Mouse (Mus musculus) megakaryocyte-erythroid progenitor cell, adult 5-6 weeks (primary cell): Measurements from ENCODE around the gene Serpina1d. TPM values are rescaled to one million over a fixed set of nuclear protein-coding genes. Genes with fewer than 3 reads are reported as not detected.
"Not testable (repeated sequence)": the region's sequence is repeated elsewhere in the genome, so short reads cannot be mapped to it uniquely, and the experiment has no call there.

Experiments
- ATAC-seq: replicated peaks from 2 replicates; pipeline ENCODE4 v1.8.0; 2016; ENCODE audit warnings: mild to moderate bottlenecking, inconsistent platforms; ENCODE audit not compliant: severe bottlenecking, poor library complexity, low FRiP score, low TSS enrichment
- total RNA-seq, 2 experiments: library from RNA; stranded (forward) in 1 of 2; stranded (reverse) in 1 of 2; fragments of 200-1000, 215-1000 nt in 1 of 2; fragments of >200 nt in 1 of 2; fragmentation: Nextera tagmentation in 1 of 2; gene quantifications; 2 replicates each; pipeline ENCODE4 v1.2.3; 2014 to 2017

Gene Serpina1d
- total RNA-seq (2014; fragmentation: Nextera tagmentation) (not detected in 2 replicates), total RNA-seq (2017) (not detected in 2 replicates)

DNA sequence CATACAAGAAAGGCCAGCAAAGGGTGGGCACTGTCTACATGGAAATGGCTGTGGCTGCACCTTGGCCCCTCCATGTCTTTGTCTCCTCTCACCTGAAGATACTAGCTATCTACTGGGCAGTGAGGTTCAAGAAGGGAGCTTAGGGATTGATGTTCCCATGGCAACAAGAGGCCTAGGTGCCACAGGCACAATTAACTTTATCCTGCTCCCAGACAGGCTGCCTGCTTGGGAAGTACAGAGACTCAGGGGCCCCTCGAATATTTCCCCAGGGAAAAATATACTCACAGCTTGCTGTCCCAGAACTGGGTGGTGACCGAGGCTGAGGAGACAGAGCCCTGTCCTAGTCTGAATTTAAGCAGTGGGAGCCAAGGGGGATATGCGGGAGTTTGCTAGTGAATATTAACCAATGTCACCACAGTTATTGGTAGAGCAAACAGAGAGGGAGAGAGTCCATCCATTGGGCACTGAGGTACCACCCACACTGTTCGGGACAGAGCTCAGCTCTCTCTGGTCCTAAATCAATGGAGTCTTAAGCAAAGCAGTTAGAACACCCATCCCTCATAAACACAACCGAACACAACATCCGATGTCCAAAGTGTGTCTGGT lies at the start of gene Serpina1d:
TSS of gene Serpina1d (minus strand) at position 347 of the 606 bp plus-strand sequence.
- ATAC-seq, result not testable (repeated sequence)

DNA sequence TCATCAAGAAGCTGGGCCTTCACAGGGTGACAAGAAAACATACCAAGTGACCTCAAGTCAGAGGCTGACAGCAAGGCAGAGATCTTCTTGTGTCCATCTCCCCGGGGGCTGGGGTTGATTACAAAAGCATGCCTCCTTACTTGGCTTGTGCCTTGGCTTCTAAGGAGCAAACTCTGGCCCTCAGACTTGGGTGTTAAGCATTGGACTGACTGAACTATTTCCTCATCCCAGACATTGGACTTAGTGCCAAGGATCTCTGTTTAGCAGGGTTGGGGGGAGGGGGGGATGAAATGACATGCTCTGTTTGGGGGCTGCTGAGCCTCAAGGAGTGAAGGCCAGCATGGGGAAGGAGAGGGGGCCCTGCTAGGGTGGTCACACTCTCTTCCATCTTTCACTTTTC lies 2.8 kb downstream of the Serpina1d start:
- not testable (repeated sequence) for ATAC-seq

DNA sequence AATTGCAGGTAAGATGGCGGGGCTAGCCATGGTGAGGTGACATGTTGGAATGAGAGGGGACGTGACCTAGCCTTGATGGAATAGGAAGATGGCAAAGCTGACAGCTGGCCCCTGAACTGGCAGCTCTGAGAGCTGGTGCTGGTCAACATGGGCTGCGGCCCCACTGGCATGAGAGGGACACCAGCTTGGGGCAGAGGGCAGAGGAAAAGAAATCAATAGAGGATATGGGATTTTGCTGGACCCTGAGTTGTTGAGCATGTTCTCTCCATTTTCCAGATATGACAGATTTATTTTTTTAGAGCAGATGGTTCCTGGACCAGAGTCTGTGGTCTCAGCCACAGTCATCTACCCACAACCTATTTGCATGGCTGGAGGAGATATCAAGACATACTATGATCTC lies 10.3 kb downstream of the Serpina1d start:
- ATAC-seq, result not testable (repeated sequence)

DNA sequence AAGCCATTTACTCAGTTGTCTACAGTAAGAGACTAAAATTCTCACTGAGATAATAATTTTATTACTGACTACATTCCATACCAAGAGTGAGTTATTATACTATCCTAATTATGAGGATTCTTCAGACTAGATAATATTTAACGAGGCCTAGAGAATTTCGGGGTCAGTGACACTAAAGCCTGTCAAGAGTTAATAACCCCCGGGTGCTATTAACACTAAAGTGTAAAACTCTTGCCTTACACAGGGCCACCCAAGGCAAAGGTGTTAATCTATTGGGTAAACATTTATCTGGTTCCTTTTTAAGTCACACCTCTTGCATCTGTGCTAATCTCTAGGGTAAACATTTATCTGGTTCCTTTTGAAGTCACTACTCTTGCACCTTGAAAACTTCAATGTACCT lies 13.1 kb downstream of the Serpina1d start:
- not testable (repeated sequence) for ATAC-seq

DNA sequence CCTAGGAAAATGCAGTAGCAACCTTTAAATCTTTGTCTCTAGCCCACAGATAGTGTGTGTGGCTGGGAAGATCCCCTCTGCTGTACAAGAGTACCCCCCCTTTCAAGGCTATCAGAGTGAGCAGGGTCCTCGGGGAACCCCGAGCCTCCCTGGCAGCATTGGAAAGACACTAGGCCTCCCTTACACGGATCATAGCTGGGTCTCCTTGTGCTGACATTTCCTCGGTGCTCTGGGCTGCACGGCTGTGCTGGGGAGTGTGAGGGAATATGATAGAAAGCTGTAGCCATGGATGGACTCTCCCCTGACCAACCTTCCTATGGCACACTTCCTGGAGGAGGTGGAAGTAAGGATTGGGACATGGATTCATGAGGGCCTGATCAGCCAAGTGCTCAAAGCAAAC lies 27.4 kb downstream of the Serpina1d start:
- not testable (repeated sequence) for ATAC-seq

DNA sequence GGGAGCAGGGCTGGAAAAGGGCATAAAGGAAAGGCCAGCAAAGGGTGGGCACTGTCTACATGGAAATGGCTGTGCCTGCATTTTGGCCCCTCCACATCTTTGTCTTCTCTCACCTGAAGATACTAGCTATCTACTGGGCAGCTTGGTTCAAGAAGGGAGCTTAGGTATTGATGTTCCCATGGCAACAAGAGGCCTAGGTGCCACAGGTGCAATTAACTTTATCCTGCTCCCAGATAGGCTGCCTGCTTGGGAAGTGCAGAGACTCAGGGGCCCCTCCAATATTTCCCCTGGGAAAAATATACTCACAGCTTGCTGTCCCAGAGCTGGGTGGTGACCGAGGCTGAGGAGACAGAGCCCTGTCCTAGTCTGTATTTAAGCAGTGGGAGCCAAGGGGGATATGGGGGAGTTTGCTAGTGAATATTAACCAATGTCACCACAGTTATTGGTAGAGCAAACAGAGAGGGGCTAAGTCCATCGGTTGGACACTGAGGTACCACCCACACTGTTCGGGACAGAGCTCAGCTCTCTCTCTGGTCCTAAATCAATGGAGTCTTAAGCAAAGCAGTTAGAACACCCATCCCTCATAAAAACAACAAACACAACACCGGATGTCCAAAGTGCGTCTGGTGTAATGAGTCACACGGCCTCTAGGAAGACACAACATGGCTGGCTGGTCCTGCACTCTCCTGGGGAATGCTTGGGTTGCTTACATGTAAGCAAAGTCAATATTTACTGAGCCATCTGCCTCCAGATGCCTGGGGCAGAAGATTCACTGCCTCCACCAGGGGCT lies 35.4 kb downstream of the Serpina1d start:
- ATAC-seq, result not testable (repeated sequence)

DNA sequence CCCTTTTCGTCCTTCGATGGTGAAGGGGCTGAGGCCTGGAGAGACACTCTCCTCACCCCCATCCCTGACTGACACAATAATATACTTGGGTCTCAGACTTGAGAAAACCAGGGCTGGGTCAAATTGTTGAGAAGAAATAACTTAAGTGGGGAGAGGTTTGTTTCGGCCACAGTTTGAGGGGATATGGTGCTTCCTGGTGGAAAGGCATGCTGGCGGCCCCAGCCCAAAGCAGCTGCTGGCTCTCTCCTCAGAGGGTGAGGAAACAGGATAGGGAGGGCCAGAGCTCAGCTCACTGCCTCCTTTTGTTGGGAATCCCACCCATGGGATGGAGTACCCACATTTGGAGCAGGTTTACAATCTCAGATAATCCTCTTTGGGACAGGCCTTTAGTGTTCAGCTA lies 37.8 kb downstream of the Serpina1d start:
- ATAC-seq, result not testable (repeated sequence)

DNA sequence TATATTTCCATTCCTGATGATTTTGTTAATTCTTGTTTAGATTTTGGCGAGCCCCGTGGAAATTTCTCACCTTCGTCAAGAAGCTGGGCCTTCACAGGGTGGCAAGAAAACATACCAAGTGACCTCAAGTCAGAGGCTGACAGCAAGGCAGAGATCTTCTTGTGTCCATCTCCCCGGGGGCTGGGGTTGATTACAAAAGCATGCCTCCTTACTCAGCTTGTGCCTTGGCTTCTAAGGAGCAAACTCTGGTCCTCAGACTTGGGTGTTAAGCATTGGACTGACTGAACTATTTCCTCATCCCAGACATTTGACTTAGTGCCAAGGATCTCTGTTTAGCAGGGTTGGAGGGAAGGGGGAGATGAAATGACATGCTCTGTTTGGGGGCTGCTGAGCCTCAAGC lies 38.3 kb downstream of the Serpina1d start:
- ATAC-seq, result not testable (repeated sequence)

Other genes with a start within 250 kb of the Serpina1d start
- 0.50 TPM in 1 of 2 replicates, not detected in the other for gene Ppp4r4, start 241.3 kb downstream of the Serpina1d start, total RNA-seq (2014; fragmentation: Nextera tagmentation)
- 0.27 TPM in 1 of 2 replicates, not detected in the other for gene Ppp4r4, start 241.3 kb downstream of the Serpina1d start, total RNA-seq (2017)
- not detected in 2 replicates for gene Serpina10, start 142.1 kb downstream of the Serpina1d start, total RNA-seq (2014; fragmentation: Nextera tagmentation)
- not detected in 2 replicates for gene Serpina10, start 142.1 kb downstream of the Serpina1d start, total RNA-seq (2017)
- not detected in 2 replicates for gene Serpina6, start 116.4 kb downstream of the Serpina1d start, total RNA-seq (2014; fragmentation: Nextera tagmentation)
- gene Serpina6, start 116.4 kb downstream of the Serpina1d start, total RNA-seq (2017), result not detected in 2 replicates
- gene Serpina16, start 97.5 kb downstream of the Serpina1d start, total RNA-seq (2014; fragmentation: Nextera tagmentation), result not detected in 2 replicates
- not detected in 2 replicates for gene Serpina16, start 97.5 kb downstream of the Serpina1d start, total RNA-seq (2017)
- gene Serpina1f, start 78.1 kb downstream of the Serpina1d start, total RNA-seq (2014; fragmentation: Nextera tagmentation), result not detected in 2 replicates
- gene Serpina1f, start 78.1 kb downstream of the Serpina1d start, total RNA-seq (2017), result not detected in 2 replicates
- not detected in 2 replicates for gene Serpina1b, start 56.8 kb upstream of the Serpina1d start, total RNA-seq (2014; fragmentation: Nextera tagmentation)
- gene Serpina1b, start 56.8 kb upstream of the Serpina1d start, total RNA-seq (2017), result not detected in 2 replicates
- not detected in 2 replicates for gene Serpina1a, start 90.0 kb upstream of the Serpina1d start, total RNA-seq (2014; fragmentation: Nextera tagmentation)
- gene Serpina1a, start 90.0 kb upstream of the Serpina1d start, total RNA-seq (2017), result not detected in 2 replicates
- not detected in 2 replicates for gene Serpina1c, start 131.3 kb upstream of the Serpina1d start, total RNA-seq (2014; fragmentation: Nextera tagmentation)
- gene Serpina1c, start 131.3 kb upstream of the Serpina1d start, total RNA-seq (2017), result not detected in 2 replicates
- not detected in 2 replicates for gene Serpina1e, start 185.4 kb upstream of the Serpina1d start, total RNA-seq (2014; fragmentation: Nextera tagmentation)
- gene Serpina1e, start 185.4 kb upstream of the Serpina1d start, total RNA-seq (2017), result not detected in 2 replicates
- gene Serpina11, start 216.4 kb upstream of the Serpina1d start, total RNA-seq (2014; fragmentation: Nextera tagmentation), result not detected in 2 replicates
- gene Serpina11, start 216.4 kb upstream of the Serpina1d start, total RNA-seq (2017), result not detected in 2 replicates
- gene Serpina9, start 240.2 kb upstream of the Serpina1d start, total RNA-seq (2014; fragmentation: Nextera tagmentation), result not detected in 2 replicates
- gene Serpina9, start 240.2 kb upstream of the Serpina1d start, total RNA-seq (2017), result not detected in 2 replicates